Mouse (Mus musculus) gastrocnemius, adult 8-10 months (tissue): ENCODE results near the gene Spn. TPM values are rescaled to one million over a fixed set of nuclear protein-coding genes. Genes with fewer than 3 reads are reported as not detected.
"Not testable (repeated sequence)": the region's sequence is repeated elsewhere in the genome, so short reads cannot be mapped to it uniquely, and the experiment has no call there.

Source experiments
- DNase-seq, 2 experiments: peaks; one replicate each; pipeline ENCODE4 v3.0.0; 2022; ENCODE audit warnings: low spot score in 2 of 2
- total RNA-seq, 4 experiments: library from RNA; stranded (reverse); gene quantifications; 2 replicates each; pipeline ENCODE4 v1.2.4; 2022

Spn gene
- total RNA-seq, 4 experiments from 2014 or later = 0.07 to 0.13 (median 0.13) TPM; not detected in 1

- DNase-seq = peak in 1 of 2 experiments; percentile 41
Measured at GRCm38 (mm10) chr7:127110239-127111007, 27.2 kb downstream of the Spn start.

DNA sequence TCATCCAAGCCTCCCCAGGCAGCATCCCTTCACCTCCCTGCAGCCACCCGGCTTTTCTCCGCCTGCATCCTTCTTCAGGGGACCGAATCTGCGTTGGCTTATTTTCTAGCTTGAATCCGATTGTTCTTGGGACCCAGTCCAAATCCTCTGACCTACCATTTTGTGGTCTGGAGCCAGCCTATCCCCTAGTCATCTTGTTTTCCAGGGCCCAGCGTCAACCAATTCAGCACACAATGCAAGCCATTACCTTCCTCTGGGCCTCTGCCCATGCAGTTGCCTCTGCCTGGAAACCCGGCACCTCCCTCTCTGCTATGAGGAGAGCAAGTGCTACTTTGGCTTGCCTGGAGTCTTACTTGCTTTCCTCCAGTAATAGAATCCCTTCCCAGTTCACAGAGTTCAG is 32.1 kb downstream of the Spn start:
- no peak for DNase-seq

DNA sequence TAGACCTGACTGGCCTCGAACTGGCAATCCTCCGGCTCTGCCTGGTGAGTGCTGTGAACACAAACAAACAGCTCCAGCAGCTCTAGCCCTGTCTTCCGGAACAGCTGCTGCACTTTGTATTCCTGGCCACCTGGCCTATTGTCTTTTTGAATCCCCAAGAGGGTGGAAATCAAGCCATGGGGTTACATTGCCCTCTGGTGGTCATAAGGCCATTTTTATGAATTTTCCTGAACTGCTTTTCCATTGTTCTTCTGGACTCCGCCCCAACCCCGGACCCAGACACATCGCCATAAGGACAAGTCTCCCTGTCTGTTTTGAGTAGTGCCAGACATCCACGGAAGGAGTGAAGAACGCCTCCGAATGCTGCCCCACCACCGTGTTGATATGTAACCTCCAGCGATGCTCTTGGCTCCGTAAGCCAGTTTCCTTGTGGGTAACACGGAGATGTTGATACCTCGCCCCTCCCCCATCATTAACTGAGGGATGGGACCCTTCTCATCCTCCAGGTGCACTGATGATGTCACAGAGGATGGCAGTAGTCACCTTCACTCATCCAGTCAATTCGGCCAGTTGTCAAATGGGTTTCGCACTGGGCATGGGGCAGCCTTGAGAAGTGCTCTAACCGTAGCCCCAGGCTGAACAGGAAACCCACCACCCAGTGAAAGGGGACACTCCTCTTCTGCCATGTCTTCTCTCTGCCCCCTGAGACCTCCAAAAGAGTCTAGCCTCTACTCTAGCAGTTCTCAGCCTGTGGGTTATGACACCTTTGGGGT is 32.9 kb downstream of the Spn start:
- DNase-seq = peak; percentile 18 to 31

GRCm38 (mm10) chr7:127103960-127104359 is 33.7 kb downstream of the Spn start:
- DNase-seq = no peak

- DNase-seq = no peak
Measured at GRCm38 (mm10) chr7:127102148-127102547, 35.5 kb downstream of the Spn start.

- DNase-seq = no peak
Measured at GRCm38 (mm10) chr7:127101451-127102016, 36.1 kb downstream of the Spn start.

GRCm38 (mm10) chr7:127099528-127099927 is 38.1 kb downstream of the Spn start:
- no peak for DNase-seq

GRCm38 (mm10) chr7:127098950-127099349 is 38.7 kb downstream of the Spn start:
- no peak for DNase-seq

GRCm38 (mm10) chr7:127098521-127098920 is 39.1 kb downstream of the Spn start:
- DNase-seq = no peak

DNA sequence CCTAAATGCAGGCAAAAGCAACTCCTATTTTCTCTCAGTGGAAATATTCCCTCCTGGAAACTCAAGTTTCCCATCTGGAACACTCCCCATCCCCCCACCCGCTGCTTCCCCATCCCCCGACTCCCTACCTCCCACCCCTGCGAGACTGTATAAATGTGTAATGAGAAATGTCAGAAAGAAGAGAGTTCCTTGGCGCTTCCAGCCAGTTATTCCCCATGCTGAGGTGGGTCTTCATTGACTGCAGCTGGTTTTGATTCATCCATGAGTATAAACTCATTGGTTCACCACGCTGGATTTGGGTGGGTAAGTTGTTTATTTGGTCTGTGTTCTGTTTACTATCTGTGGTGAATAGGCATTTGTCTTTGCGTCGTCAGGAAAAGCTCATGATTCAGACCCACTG is 41.2 kb downstream of the Spn start:
- DNase-seq = no peak

DNA sequence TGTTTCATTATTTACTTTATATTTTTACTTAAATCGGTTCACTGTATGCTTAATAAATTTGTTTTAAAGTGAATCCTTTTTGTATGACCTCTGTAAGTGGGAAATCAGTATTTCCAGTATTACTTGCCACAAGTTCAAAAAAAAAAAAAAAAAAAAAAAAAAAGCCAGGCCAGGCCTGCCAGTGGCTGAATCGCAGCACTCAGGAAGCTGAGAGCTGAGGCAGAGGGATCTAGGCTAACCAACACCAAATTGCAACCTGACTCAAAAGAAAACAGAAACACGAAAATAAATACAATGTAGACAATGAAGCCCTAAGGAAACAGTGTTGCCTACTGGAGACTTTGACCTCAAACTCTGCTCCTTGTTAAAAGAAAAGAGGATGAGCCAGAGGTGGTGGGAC is 43.7 kb downstream of the Spn start:
- no peak for DNase-seq

GRCm38 (mm10) chr7:127091114-127091896 is 46.3 kb downstream of the Spn start, which contains the start of gene AI467606:
Gene AI467606, plus strand, starts transcription at chr7:127091359.
- no peak for DNase-seq

DNA sequence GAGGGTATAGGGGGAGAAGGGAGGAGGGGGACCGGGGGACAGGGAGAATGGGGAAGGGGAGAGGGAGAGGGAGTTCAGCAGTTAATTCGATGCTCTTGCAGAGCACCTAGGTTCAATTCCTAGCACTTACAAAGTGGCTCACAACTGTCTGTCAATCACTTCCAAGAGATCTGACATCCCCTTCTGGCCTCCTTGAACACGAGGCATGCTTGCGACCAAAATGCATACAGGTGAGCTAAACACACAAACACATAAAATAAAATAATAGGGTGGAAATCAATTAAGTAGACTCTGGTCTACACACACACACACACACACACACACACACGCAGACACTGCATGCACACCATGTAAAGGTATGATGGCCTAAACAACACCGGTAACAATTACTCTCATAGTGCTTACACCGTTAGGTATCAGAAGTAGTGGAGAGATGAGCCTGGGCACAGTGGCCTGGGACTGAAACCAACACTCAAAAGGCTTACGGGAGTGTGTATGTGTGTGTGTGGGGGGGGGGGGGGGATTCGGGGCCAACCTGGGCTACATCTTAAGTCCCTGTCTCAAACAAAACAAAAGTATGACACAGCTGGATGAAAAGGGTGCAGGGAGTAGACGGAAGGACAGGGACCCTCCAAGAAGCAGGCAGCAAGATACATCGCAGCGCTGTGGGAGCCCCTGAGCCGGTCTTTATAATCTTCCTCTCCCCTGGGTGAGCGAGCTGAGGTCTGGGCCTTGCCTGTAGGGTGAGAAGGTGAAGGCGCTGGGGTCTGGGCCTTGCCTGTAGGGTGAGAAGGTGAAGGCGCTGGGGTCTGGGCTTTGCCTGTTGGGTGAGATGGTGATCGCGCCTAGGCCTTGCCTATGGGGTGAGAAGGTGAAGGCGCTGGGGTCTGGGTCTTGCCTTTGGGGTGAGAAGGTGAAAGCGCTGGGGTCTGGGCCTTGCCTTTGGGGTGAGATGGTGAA is 47.2 kb downstream of the Spn start:
- no peak for DNase-seq

DNA sequence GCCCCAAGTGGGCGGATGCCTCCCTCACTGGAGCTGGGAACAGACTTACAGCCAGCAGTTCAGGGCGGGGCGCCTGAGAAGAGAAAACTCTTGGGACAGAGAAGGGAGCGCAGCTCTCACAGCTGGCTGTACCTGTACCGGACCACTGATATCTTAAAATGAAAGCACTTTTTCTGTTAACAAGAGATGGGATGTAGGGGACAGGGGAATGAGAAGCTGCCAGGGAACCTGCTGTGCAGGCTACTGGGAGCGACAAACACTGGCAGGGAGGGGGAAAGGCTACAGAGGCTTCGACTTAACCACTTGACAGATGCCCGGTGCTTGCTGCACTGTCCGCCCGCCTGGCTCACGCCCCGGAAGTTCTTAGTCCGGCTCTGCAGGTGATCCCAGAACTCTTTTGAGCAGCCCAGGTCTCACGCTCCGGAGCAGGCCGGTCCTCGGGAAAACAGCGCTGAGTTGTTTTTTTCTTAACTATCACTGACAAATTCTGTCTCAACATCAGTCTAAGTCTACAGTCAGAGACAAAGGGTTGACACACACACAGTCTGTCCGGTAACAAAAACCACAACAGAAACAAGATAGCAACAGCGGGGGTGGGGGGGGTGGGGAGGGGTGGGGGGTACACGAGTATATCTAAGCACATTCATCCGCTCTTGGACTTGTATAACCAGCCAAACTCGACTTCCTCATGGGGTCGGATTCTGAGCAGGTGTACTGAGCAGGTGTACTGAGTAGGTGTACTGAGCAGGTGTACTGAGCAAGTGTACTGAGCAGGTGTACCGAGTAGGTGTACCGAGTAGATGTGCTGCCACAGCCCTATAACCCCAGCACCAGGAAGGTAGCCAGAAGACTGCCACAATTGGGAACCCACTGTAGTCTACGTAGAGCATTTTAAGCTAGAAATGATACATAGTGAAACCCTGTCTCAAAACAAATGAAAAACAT is 48.5 kb downstream of the Spn start:
- DNase-seq = no peak

- no peak for DNase-seq
Measured at GRCm38 (mm10) chr7:127088083-127088482, 49.5 kb downstream of the Spn start.

GRCm38 (mm10) chr7:127087278-127088010 is 50.2 kb downstream of the Spn start, which contains the start of gene Zg16:
Gene Zg16, minus strand, starts transcription at chr7:127087328.
- not testable (repeated sequence) for DNase-seq

- DNase-seq = not testable (repeated sequence)
Measured at GRCm38 (mm10) chr7:127085751-127086150, 51.9 kb downstream of the Spn start.

DNA sequence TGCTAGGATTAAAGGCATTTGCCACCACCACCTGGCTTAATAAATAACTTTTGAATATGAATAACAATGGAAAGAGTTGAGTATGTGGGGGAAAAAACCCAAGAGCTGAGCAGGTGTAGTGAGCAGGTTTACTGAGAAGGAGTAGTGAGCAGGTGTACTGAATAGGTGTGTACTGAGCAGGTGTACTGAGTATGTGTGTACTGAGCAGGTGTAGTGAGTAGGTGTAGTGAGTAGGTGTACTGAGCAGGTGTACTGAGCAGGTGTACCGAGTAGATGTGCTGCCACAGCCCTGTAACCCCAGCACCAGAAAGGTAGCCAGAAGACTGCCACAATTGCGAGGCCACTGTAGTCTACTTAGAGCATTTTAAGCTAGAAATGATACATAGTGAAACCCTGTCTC is 52.8 kb downstream of the Spn start:
- no peak for DNase-seq
